Mouse (Mus musculus): ENCODE data around the gene Tcp11x2.

DNA sequence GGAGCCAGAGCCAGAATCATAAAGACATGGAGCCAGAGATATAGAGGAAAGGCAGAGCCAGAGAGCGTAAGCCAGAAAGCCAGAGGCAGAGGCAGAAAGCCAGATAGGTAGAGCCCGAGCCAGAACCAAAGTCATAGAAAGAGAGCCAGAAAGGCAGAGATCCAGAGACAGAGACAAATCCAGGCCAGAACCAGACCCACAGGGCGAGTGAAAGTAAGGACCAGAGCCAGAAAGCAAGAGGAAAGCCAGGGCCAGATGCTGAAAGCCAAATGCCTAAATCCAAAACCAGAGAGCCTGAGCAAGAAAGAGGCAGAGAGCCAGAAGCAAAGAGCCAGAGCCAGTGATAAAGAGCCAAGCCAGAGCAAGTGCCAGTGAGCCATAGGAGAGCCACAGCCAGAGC lies 5.8 kb downstream of the Tcp11x2 start:
- TF ChIP-seq ZNF384 (IDR thresholded peaks at IDR 0.05; ENCODE audit: low read depth, low read length) (no peak), MXI1 (IDR thresholded peaks at IDR 0.05; ENCODE audit: low read depth, low read length) (no peak), EP300 (IDR thresholded peaks at IDR 0.05; ENCODE audit: low read length) (no peak)
